Mouse (Mus musculus) spleen, adult 12 weeks (tissue): ENCODE results near the gene Gm47841.

ENCODE experiments used
- DNase-seq: peaks from one replicate; pipeline ENCODE4 v3.0.0; 2022; ENCODE audit warnings: low spot score

The Gm47841 gene

GRCm38 (mm10) chr15:101042613-101043012, 4.6 kb downstream of the Gm47841 start:
- DNase-seq: no peak

DNA sequence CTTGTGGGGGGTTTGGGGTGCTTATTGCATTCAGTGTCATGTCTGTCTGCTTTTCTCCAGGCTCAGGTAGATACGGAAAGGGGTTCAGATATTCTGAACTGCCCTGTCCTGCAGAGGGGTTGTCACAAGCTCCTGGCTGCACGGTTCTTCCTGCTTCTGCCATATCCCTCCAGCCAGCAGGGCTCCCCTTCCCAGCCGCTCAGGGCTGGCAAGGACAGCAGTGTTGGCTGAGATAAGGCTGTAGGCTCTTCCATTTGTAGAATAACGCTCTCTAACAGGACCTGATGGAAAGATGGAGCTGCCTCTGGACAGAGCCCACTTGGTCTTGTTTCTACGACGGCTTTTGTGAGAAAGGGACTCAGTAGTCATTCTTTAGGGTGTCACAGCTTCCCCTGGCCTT, 5.2 kb downstream of the Gm47841 start:
- no peak for DNase-seq

- no peak for DNase-seq
Measured at GRCm38 (mm10) chr15:101039651-101040050, 7.5 kb downstream of the Gm47841 start.

- DNase-seq: no peak
Measured at GRCm38 (mm10) chr15:101028960-101029359, 18.2 kb downstream of the Gm47841 start.

- DNase-seq: no peak
Measured at GRCm38 (mm10) chr15:101011352-101011751, 35.8 kb downstream of the Gm47841 start.

DNA sequence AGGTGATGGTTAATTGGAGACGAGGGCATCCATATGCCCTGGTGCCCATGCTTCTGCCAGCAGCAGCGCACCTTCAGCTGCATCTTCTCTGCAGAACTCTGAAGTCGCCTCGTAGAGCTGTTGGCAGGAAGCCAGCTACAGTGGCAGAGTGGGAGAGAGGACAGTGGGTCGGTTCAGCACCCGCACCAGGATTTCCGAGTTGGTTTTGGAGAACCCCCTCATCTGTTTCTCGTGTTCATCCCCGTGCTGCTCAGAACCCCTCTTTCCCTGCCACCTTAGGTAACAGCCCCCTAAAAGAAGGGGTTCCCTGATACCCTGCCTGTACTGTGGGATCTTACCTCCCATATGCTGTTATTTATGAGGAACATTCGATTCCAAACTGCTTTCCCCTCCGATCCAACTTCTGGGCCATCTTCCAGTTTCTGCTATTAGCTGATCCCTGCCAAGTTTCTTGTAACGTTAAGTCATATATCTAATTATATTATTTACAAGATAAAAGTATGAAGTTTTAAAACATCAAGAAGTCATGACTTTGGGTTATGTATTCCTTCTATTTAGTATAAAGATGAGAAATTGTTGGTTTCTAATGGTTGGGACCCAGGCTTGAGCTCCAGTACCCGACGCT, 38.7 kb downstream of the Gm47841 start:
- no peak for DNase-seq

- no peak for DNase-seq
Measured at GRCm38 (mm10) chr15:101007236-101007635, 40.0 kb downstream of the Gm47841 start.

GRCm38 (mm10) chr15:101006251-101007040, 40.8 kb downstream of the Gm47841 start:
- DNase-seq: no peak

DNA sequence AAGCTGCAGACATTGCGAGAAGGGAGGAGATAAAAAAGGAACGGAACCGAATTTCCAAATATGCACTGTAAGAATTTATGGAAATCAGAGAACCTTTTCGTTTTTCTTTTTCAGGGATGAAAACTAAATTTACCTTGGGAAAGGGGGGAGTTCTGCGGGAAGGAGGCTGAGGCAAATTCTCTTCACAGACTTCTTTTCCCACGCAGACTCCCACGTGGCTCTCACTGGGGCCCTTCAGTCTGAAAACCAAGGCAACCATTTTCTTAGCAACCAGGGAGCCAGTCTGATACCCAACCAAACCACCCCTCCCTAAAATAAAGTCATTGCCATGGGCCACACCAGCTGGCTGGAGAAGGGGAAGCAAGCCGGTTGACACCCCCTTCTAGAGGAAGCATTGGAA, 41.5 kb downstream of the Gm47841 start:
- no peak for DNase-seq

DNA sequence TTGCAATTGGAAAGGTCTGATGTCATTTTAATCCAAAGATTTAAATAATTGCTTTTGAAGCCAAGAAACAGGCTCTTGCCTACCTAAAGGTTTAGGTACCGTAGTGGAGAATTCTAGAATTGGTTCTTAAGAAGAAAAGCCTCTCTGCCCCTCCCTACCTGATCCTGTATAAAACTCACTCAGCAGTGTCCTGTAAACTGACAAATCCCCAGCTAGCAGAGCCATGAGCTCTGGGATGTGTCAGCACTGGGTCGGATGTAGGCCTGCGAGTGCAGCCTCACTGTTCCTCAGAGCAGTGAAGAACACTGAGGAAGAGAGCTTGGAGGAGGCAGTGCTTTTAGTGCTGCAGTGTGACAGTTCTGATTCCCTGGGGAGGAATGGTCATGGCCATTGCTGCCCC, 42.7 kb downstream of the Gm47841 start:
- DNase-seq: no peak

GRCm38 (mm10) chr15:101002466-101002865, 44.7 kb downstream of the Gm47841 start:
- no peak for DNase-seq

DNA sequence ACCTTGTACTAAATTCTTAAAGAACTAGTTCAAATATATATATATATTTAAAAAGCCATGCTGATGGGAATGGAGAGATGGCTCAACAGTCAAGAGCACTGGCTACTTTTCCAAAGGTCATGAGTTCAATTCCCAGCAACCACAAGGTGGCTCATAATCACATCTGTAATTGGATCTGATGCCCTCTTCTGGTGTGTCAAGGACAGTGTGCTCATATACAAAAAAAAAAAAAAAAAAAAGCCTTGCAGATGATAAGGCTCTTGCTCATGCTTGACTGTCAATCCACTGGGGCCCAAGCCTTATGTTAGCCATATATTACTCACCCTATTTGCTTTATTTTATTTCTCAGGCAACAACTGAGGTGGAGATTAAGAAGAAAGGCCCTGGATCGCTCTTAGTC, 45.5 kb downstream of the Gm47841 start:
- no peak for DNase-seq

DNA sequence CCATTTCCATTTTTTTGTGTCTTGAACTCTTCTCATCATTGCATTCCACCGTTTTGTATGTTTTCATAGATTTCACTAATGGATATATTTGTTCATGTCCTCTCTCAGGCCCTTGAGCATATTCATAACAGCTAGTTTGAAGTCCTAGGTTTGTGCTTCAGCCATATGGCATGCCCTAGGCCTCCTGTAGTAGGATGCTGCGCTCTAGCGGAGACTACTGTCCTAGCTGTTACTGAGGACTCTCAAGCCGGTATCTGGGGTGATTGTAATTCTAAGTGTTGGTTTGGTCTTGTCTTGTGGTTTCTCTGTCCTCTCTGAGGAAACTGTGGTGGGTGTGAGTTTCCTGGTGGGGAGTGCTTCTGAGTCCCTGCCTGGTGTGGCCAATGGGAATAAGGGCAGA, 50.1 kb downstream of the Gm47841 start:
- no peak for DNase-seq
